Mouse (Mus musculus): Measurements from ENCODE around the gene Cnr2. TPM values are rescaled to one million over a fixed set of nuclear protein-coding genes. Genes with fewer than 3 reads are reported as not detected.

Gene Cnr2
- total RNA-seq, 2 experiments from 2014 or later: 5.1 to 6.0 TPM

DNA sequence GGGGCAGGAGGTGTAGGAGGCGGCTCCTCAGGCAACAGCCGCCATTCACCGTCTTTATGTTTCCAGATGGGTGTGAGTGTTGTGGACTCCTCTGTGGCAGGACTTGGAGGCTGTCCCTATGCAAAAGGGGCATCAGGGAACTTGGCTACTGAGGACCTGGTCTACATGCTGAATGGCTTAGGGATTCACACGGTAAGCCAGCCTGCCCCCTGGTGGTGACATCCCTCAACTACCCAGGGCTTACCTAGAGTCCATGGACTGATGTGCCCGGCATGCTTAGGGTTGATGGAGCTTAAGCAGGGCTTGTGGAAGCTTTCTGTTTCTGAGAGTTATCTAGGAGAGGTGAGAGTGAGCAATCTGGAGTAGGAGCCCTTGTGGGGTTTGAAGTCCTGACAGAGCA lies 65.5 kb downstream of the Cnr2 start:
- ATAC-seq (replicated peaks; ENCODE audit: poor library complexity, severe bottlenecking): peak; percentile 54

DNA sequence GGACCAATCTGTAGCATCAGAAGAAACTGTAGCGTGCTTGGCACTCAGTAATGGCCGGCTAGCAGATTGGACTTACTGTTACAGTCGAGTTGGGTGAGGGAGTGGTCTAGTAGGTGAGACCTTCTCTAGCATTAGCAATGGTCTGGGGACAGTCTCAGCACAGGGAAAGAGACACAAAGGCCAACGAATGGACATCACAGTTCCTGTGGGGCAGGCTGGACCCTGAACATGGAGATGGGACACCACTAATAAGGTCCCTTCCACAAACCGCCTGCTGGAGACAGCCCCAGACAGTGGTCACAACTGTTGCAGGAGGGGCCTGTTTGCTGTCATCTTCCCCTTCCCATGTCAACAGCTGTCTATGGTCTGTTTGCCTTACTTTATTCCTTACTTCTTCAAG lies 66.5 kb downstream of the Cnr2 start:
- ATAC-seq (replicated peaks; ENCODE audit: poor library complexity, severe bottlenecking): no peak

DNA sequence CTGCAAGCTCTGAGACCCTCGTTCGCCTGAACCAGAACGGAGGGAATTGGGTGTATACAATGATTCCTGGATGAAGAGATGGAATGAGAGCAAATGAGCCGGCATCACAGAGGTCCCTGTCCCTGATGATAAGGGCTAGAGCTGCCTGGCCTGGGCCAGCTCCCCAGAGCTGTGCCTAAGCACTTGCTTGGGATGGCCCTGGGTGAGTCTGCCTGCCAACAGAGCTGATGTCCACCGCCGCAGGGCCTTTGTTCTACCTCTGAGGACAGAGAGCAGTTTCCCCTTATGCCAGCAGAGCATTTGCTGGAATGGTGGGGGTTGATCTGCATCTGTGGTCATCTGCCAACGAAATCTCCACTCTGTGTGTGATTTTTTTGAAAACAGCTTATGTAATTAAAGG lies 67.0 kb downstream of the Cnr2 start:
- ATAC-seq (replicated peaks; ENCODE audit: poor library complexity, severe bottlenecking): no peak

DNA sequence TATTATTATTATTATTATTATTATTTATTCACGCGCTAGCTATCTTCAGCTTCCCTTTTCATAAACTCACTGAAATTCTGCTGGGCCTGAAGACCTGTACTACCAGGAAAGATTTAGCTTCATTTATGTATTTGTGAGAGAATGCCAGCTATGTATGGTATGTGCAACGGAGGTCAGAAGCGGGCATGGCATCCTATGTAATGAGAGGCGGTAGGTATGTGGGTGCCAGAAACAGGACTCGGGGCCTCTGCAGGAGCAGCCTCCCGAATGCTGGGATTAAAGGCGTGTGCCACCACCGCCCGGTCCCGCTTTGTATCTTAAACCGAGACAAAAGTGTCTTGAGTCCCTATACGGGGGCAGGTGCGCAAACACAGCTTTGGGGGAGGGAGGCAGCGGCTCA lies 67.8 kb downstream of the Cnr2 start:
- ATAC-seq (replicated peaks; ENCODE audit: poor library complexity, severe bottlenecking): no peak; the same call in 1 of the 2 replicates

DNA sequence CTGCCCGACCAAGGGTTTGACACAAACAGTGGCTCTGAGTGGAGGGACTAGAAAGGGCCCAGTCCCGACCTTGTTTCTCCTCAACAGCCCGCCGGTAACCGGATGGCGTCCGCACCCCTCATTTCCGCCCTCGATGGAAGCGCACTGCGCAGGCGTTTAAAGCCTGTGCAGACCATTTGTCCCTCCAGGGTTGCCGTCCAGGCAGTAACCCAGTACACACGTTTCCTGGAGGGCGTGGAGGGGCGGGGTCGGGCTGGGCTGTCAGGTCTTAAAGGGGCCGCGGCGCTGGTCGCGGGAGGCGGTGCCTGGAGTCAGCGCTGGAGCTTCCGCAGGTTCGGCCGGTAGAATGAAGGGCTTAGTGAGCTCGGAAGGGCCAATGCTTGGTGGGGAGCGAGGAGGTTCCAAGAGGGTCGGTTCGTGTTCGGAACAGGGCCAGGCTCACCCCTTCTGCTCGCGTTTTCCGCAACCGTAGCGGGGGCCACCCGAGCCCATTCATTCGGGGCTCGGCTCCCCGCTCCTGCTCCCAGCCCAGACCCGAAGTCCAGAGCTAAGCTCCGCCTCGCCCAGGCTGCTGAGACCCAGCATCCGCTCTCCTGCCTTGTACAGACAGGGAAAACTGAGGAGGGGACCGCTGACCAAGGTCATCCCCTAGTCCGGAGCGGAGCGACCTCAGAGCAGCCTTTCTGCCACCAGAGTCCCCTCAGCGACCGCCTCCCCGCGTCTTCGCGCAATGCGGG lies 68.4 kb downstream of the Cnr2 start, which contains the start of gene Gale:
TSS of gene Gale (plus strand) at position 271 of the 737 bp plus-strand sequence.
- ATAC-seq (replicated peaks; ENCODE audit: poor library complexity, severe bottlenecking): peak; percentile 83

DNA sequence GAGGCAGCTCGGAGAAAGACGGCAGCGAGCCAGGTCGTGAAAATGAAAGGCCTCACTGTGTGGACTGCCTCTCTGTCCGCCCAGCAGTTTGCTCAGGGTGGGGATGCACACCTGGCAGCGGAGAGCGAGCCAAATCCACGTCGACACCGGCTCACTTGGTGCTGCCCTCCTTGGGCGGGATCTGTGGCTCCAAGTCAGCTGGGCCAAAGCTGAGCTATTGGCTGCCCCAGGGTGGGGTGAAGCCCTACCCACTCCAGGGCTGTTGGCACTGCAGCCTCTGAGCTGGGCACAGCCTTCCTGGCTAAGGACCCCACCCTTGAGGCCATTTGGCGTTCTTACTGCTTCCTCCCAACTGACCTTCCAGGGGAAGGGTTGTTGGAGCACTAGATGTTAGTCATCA lies 69.2 kb downstream of the Cnr2 start:
- peak; percentile 28 for ATAC-seq (replicated peaks; ENCODE audit: poor library complexity, severe bottlenecking)

DNA sequence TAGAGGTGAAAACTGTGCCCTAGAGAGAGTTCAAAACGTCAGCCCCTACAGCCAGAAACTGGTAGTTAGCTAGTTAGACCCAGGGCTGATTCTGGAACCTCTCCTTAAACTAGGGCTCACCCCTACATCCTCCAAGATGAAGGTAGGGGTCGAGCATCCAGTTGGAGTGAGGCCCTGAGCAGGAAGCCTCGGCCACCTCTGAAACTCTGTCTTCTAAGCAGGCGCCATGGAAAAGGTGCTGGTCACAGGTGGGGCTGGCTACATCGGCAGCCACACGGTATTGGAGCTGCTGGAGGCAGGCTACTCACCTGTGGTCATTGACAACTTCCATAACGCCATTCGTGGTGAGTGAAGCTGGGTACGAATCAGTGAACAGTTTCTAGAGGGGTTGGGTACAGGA lies 69.9 kb downstream of the Cnr2 start:
- no peak for ATAC-seq (replicated peaks; ENCODE audit: poor library complexity, severe bottlenecking)

DNA sequence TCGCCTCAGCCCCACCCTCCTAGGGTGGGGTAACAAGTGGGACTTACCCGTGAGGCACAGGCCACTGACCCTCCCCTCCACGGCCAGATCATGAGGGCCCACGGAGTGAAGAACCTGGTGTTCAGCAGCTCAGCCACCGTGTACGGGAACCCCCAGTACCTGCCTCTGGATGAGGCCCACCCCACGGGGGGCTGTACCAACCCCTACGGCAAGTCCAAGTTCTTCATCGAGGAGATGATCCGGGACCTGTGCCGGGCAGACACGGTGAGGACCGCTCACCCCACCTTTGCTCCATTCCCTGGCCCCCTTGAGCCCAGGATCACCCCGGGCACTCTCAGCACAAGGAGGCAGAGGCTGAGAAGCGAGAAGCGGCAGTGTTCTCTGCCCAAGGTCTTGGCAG lies 71.1 kb downstream of the Cnr2 start:
- no peak for ATAC-seq (replicated peaks; ENCODE audit: poor library complexity, severe bottlenecking)

DNA sequence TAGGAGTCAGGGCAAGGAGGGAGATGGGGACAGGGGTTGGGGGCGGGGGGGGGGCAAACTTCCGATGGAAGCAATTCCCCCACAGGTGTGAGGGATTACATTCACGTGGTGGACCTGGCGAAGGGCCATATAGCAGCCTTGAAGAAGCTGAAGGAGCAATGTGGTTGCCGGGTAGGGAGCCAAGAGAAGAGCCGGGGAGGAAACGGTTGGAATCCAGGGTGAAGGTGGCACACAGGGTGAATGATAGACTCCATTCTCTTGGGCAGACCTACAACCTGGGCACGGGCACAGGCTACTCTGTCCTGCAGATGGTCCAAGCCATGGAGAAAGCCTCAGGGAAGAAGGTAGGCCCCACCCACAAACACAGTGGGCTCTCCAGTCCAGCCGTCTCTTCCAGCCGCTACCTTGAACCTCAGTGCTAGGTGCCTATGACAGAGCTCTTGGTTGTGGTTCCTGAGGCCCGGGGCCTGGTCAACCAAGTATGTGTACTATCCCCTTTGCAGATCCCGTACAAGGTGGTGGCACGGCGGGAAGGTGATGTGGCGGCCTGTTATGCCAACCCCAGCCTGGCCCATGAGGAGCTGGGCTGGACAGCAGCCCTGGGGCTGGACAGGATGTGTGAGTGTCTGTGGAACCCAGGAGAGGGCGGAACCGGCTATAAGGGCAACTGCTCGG lies 72.0 kb downstream of the Cnr2 start:
- ATAC-seq (replicated peaks; ENCODE audit: poor library complexity, severe bottlenecking): no peak

DNA sequence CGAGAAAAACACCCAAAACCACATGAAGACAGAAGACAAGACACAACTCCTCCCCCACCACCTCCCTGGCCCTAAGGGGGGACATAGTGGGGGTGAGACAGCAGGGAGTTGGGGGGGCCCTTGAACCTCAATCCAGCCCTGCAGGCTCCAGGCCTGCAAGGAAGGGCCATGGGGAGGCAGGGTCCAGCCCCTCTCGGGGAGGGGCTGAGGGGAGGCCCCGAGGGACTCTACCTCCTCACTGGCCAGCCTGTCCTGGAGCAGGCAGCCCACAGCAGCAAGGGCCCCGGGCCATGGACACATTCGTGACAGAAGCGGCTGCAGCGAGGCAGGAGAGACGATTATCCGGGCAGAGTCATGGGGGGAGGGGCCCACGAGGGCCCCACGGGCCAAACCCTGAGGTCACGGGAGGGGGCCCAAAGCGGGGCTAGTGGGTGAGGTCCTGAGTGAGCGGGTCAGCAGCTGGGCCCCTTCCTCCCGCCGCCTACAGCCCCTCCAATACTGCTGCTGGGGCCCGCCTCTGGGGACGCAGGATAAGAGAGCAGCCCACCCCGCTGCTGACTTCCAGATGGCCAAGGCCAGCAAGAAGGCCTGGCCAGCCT lies 73.2 kb downstream of the Cnr2 start:
- ATAC-seq (replicated peaks; ENCODE audit: poor library complexity, severe bottlenecking): no peak

DNA sequence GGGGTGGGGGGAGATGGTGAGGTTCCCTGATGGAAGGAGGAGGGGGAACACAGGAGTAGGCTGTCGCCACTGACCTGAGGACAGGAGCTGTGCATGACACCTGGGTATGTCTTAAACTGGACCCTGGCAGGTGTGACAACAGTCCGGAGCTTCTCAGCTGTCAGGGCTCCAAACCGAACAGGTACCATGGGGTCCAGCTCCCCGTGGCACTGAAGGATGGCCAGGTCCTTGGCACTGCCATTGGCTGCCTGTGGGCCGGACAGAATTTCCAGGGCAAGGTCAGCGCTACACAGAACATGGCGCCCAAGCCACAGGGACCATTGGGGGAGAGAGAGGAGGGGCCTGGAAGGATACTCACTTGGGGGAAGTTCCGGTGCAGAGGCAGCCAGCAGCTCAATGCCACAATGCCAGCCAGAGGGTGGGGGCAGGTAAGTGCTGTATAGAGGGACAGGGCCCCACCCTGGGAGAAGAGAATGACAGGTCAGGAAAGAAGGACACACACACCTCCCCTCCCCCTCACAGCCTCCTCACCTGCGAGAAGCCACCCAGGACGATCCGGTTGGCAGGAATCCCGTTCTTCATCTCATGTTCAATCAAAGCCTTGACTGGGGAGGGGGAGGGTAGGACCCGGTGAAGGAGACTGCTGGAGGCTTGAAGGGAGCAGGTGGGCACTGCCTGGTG lies 74.0 kb downstream of the Cnr2 start:
- ATAC-seq (replicated peaks; ENCODE audit: poor library complexity, severe bottlenecking): no peak

Other genes starting within 250 kb of the Cnr2 start
- not detected in 2 replicates for gene Ifnlr1, start 209.1 kb upstream of the Cnr2 start, total RNA-seq (2014; fragmentation: Nextera tagmentation)
- gene Ifnlr1, start 209.1 kb upstream of the Cnr2 start, total RNA-seq (2017): 0.17 and 0.52 TPM in 2 replicates
- not detected in 2 replicates for gene Il22ra1, start 167.2 kb upstream of the Cnr2 start, total RNA-seq (2014; fragmentation: Nextera tagmentation)
- gene Il22ra1, start 167.2 kb upstream of the Cnr2 start, total RNA-seq (2017): not detected in 2 replicates
- not detected in 2 replicates for gene Myom3, start 135.7 kb upstream of the Cnr2 start, total RNA-seq (2014; fragmentation: Nextera tagmentation)
- not detected in 2 replicates for gene Myom3, start 135.7 kb upstream of the Cnr2 start, total RNA-seq (2017)
- 140 TPM in 2 replicates for gene Srsf10, start 39.6 kb upstream of the Cnr2 start, total RNA-seq (2014; fragmentation: Nextera tagmentation)
- gene Srsf10, start 39.6 kb upstream of the Cnr2 start, total RNA-seq (2017): 191 and 201 TPM in 2 replicates
- gene Pnrc2, start 21.5 kb upstream of the Cnr2 start, total RNA-seq (2014; fragmentation: Nextera tagmentation): 65.4 and 67.9 TPM in 2 replicates
- gene Pnrc2, start 21.5 kb upstream of the Cnr2 start, total RNA-seq (2017): 159 and 192 TPM in 2 replicates
- gene Fuca1, start 25.3 kb downstream of the Cnr2 start, total RNA-seq (2014; fragmentation: Nextera tagmentation): 62.1 and 116 TPM in 2 replicates
- 68.2 and 68.6 TPM in 2 replicates for gene Fuca1, start 25.3 kb downstream of the Cnr2 start, total RNA-seq (2017)
- gene Hmgcl, start 51.1 kb downstream of the Cnr2 start, total RNA-seq (2014; fragmentation: Nextera tagmentation): 51.5 and 61.2 TPM in 2 replicates
- 36.6 and 40.8 TPM in 2 replicates for gene Hmgcl, start 51.1 kb downstream of the Cnr2 start, total RNA-seq (2017)
- 6.3 and 11.1 TPM in 2 replicates for gene Gale, start 68.3 kb downstream of the Cnr2 start, total RNA-seq (2014; fragmentation: Nextera tagmentation)
- 5.0 and 5.3 TPM in 2 replicates for gene Gale, start 68.3 kb downstream of the Cnr2 start, total RNA-seq (2017)
- gene Lypla2, start 77.2 kb downstream of the Cnr2 start, total RNA-seq (2014; fragmentation: Nextera tagmentation): 28.6 and 60.0 TPM in 2 replicates
- gene Lypla2, start 77.2 kb downstream of the Cnr2 start, total RNA-seq (2017): 19.4 and 20.4 TPM in 2 replicates
- gene Pithd1, start 91.9 kb downstream of the Cnr2 start, total RNA-seq (2014; fragmentation: Nextera tagmentation): 21.2 and 24.7 TPM in 2 replicates
- gene Pithd1, start 91.9 kb downstream of the Cnr2 start, total RNA-seq (2017): 29.1 and 38.0 TPM in 2 replicates
- gene Eloa, start 126.4 kb downstream of the Cnr2 start, total RNA-seq (2014; fragmentation: Nextera tagmentation): 49.1 and 52.3 TPM in 2 replicates
- gene Eloa, start 126.4 kb downstream of the Cnr2 start, total RNA-seq (2017): 62.1 and 63.6 TPM in 2 replicates
- gene Rpl11, start 158.0 kb downstream of the Cnr2 start, total RNA-seq (2014; fragmentation: Nextera tagmentation): 1,756 and 1,826 TPM in 2 replicates
- 806 and 1,025 TPM in 2 replicates for gene Rpl11, start 158.0 kb downstream of the Cnr2 start, total RNA-seq (2017)
- not detected in 2 replicates for gene Id3, start 248.1 kb downstream of the Cnr2 start, total RNA-seq (2014; fragmentation: Nextera tagmentation)
- gene Id3, start 248.1 kb downstream of the Cnr2 start, total RNA-seq (2017): not detected in 2 replicates

Measured in granulocyte monocyte progenitor cell, adult 5-6 weeks (primary cell).